Mouse (Mus musculus) heart, embryonic 10.5 days (tissue): ENCODE measurements around the gene B230219D22Rik. TPM values are rescaled to one million over a fixed set of nuclear protein-coding genes. Genes with fewer than 3 reads are reported as not detected.
A peak's percentile ranks its signal among the peaks of the same experiment; 100 is the strongest.

Experiments used
- DNase-seq: peaks from one replicate; pipeline ENCODE4 v3.0.0-alpha.2; 2017; ENCODE audit warnings: low spot score
- H3K27ac ChIP-seq: fragments of 300-500 bp; sonication (generic); 2 replicates; pipeline ENCODE4 v1.5.1; 2016; ENCODE audit warnings: mild to moderate bottlenecking
- H3K27me3 ChIP-seq: fragments of 300-500 bp; sonication (generic); 2 replicates; pipeline ENCODE4 v1.6.1; 2016; ENCODE audit warnings: mild to moderate bottlenecking; ENCODE audit not compliant: poor library complexity, insufficient read depth, severe bottlenecking
- H3K36me3 ChIP-seq: fragments of 300-500 bp; sonication (generic); 2 replicates; pipeline ENCODE4 v1.6.1; 2016; ENCODE audit warnings: mild to moderate bottlenecking, moderate library complexity
- H3K4me1 ChIP-seq: fragments of 300-500 bp; sonication (generic); 2 replicates; pipeline ENCODE4 v1.6.1; 2016; ENCODE audit warnings: mild to moderate bottlenecking
- H3K4me3 ChIP-seq: fragments of 300-500 bp; sonication (generic); 2 replicates; pipeline ENCODE4 v1.5.1; 2016; ENCODE audit warnings: mild to moderate bottlenecking, moderate library complexity
- H3K9me3 ChIP-seq: fragments of 300-500 bp; sonication (generic); 2 replicates; pipeline ENCODE4 v1.6.1; 2016; ENCODE audit warnings: mild to moderate bottlenecking, moderate library complexity
- WGBS: fragments of 180-500 bp; shearing (Covaris S2); methylation state at CpG from one replicate; pipeline ENCODE4 v1.1.7; 2016; 5-methylcytosine and 5-hydroxymethylcytosine counted together
- polyA plus RNA-seq: library from polyadenylated mRNA; unstranded; fragments of >200 nt; fragmentation: Nextera tagmentation; extraction: Ambion mirVana; gene quantifications from 2 replicates; pipeline ENCODE4 v1.2.1, GENCODE M21; 2016

The B230219D22Rik gene
- 61.1 and 61.3 TPM in 2 replicates for polyA plus RNA-seq

GRCm38 (mm10) chr13:55692535-55693242 lies at the start of gene B230219D22Rik:
B230219D22Rik (plus strand) TSS chr13:55693124.
- Histone ChIP-seq H3K9me3 (no peaks in the 10 kb centered on the region), H3K4me1 (peaks cover 26% of the 10 kb centered on the region), H3K27ac (peak within 1 kb of the TSS; percentile 100), H3K36me3 (no peaks in the 10 kb centered on the region; the same call in 1 of the 2 replicates), H3K4me3 (peak within 1 kb of the TSS; percentile 99), H3K27me3 (no peaks in the 10 kb centered on the region)
- peak; percentile 96 for DNase-seq
- 2% methylated on average over 51 of the region's 51 CpGs for WGBS

DNA sequence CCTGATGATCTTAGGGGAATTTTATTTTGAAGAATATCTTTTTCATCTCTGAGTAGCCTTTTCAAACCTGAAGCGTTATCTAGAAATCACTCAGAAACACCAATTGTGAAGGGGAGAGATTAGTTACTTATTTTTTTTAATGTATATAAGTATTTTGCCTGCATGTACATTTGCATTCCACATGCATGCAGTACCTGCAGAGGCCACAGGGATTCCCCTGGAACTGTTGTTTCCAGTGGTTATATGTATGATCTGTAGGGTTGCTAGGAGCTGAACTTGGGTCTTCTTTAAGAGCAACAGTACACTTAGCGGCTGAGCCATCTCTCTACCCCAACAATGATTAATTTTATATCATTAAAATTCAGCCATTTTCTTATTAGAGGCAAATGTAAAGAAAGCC lies 48.4 kb upstream of the B230219D22Rik start:
- peaks cover 81% of the 10 kb centered on the region for H3K36me3 ChIP-seq
- peak; percentile 81 for DNase-seq
- WGBS, result 93% methylated on average over 2 of the region's 2 CpGs
- H3K27ac ChIP-seq, result no peak overlapping the region
- no peaks in the 10 kb centered on the region for H3K27me3 ChIP-seq
- H3K4me3 ChIP-seq, result no peak overlapping the region
- H3K4me1 ChIP-seq, result no peaks in the 10 kb centered on the region
- no peaks in the 10 kb centered on the region for H3K9me3 ChIP-seq

GRCm38 (mm10) chr13:55650098-55650497 lies 42.8 kb upstream of the B230219D22Rik start:
- DNase-seq, result no peak
- 94% methylated on average over 12 of the region's 12 CpGs for WGBS
- H3K9me3 ChIP-seq, result no peaks in the 10 kb centered on the region
- peaks cover 100% of the 10 kb centered on the region for H3K36me3 ChIP-seq
- no peaks in the 10 kb centered on the region for H3K4me1 ChIP-seq
- no peaks in the 10 kb centered on the region for H3K27me3 ChIP-seq
- no peak overlapping the region for H3K27ac ChIP-seq
- H3K4me3 ChIP-seq, result no peak overlapping the region

DNA sequence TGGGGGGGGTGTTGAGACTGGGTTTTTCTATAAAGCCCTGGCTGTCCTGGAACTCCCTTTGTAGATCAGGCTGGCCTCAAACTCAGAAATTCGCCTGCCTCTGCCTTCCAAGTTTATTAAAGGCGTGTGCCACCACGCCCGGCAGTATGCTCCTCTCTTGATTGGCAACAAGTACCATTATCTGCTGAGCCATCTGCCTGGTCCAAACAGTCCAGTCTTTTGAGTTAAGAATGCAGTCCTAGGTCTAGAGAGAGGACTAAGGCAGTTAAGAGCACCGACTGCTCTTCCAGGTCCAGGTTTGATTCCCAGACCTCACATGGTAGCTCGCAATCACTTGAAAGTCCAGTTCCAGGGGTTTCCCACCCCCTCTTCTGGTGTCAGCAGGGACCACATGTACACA lies 41.9 kb upstream of the B230219D22Rik start:
- no peaks in the 10 kb centered on the region for H3K27me3 ChIP-seq
- 85% methylated on average over 6 of the region's 6 CpGs for WGBS
- no peaks in the 10 kb centered on the region for H3K4me1 ChIP-seq
- no peaks in the 10 kb centered on the region for H3K9me3 ChIP-seq
- peaks cover 100% of the 10 kb centered on the region for H3K36me3 ChIP-seq
- no peak overlapping the region for H3K4me3 ChIP-seq
- DNase-seq, result no peak
- H3K27ac ChIP-seq, result no peak overlapping the region

GRCm38 (mm10) chr13:55668550-55668949 lies 24.4 kb upstream of the B230219D22Rik start:
- no peak overlapping the region for H3K4me3 ChIP-seq
- no peaks in the 10 kb centered on the region for H3K27me3 ChIP-seq
- no peak for DNase-seq
- no peaks in the 10 kb centered on the region for H3K4me1 ChIP-seq
- H3K27ac ChIP-seq, result no peak overlapping the region
- peaks cover 92% of the 10 kb centered on the region for H3K36me3 ChIP-seq
- 83% methylated on average over 6 of the region's 6 CpGs for WGBS
- no peaks in the 10 kb centered on the region for H3K9me3 ChIP-seq

GRCm38 (mm10) chr13:55672711-55673110 lies 20.2 kb upstream of the B230219D22Rik start:
- Histone ChIP-seq H3K36me3 (peaks cover 94% of the 10 kb centered on the region), H3K4me1 (no peaks in the 10 kb centered on the region), H3K9me3 (no peaks in the 10 kb centered on the region), H3K27me3 (no peaks in the 10 kb centered on the region), H3K27ac (no peak overlapping the region), H3K4me3 (no peak overlapping the region)
- WGBS, result 97% methylated on average over 6 of the region's 6 CpGs
- no peak for DNase-seq

DNA sequence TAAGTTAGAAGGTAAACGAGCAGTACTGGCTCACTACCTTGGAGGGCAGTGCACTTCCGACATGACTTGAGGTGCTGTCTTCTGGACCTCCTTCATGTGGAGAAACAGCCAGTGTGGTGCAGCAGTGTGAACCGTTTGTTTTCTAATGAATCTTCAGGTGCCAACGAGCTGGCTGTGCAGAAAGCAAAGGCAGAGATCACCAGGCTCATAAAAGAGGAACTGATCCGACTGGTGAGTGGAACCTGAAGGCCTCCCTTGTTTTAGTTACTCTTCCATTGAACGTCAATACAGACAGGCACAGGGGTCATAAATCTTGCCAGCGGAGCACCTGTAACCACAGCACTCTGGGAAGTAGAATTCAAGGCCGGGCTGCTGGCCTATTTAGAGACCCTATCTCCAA lies 15.6 kb upstream of the B230219D22Rik start:
- Histone ChIP-seq H3K4me3 (no peak overlapping the region), H3K36me3 (peaks cover 85% of the 10 kb centered on the region), H3K4me1 (no peaks in the 10 kb centered on the region), H3K27ac (no peak overlapping the region), H3K9me3 (no peaks in the 10 kb centered on the region), H3K27me3 (no peaks in the 10 kb centered on the region)
- no peak for DNase-seq
- WGBS, result 87% methylated on average over 8 of the region's 8 CpGs

- no peak for DNase-seq
- Histone ChIP-seq H3K27me3 (no peaks in the 10 kb centered on the region), H3K4me3 (no peak overlapping the region), H3K36me3 (peaks cover 39% of the 10 kb centered on the region), H3K27ac (no peak overlapping the region), H3K9me3 (no peaks in the 10 kb centered on the region), H3K4me1 (peaks cover 6% of the 10 kb centered on the region)
- 90% methylated on average over 9 of the region's 9 CpGs for WGBS
These were observed 10.7 kb upstream of the B230219D22Rik start for GRCm38 (mm10) chr13:55682201-55682600.

GRCm38 (mm10) chr13:55683581-55683980 lies 9.3 kb upstream of the B230219D22Rik start:
- no peak for DNase-seq
- Histone ChIP-seq H3K4me3 (no peak overlapping the region), H3K27me3 (no peaks in the 10 kb centered on the region), H3K27ac (no peak overlapping the region), H3K36me3 (peaks cover 25% of the 10 kb centered on the region), H3K9me3 (no peaks in the 10 kb centered on the region), H3K4me1 (peaks cover 18% of the 10 kb centered on the region)
- WGBS, result 72% methylated on average over 3 of the region's 3 CpGs

DNA sequence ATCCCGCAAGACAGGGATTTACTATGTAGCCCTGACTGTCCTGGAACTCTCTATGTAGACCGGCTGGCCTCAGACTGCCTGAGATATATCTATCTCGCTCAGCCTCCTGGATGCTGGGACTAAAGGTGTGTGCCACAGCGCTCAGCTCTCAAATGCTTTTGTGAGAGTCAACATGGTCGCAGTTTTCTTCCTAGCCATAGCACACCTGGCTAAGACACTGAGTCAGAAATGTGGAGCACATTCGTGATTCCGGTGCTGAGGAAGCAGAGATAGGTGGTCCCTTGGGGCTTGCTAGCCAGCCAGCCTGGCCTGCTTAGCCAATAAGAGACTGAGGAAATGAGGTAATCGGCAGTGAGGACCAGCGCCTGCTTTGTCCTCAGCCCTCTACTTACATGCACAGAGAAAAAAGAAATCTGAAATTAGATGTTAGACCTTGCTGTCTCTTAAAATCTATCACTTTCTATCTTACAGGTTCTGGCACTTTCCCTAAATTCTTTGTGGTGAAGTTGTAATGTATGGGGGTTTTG lies 6.8 kb upstream of the B230219D22Rik start:
- Histone ChIP-seq H3K9me3 (no peaks in the 10 kb centered on the region), H3K27me3 (no peaks in the 10 kb centered on the region), H3K4me3 (no peak overlapping the region), H3K36me3 (no peaks in the 10 kb centered on the region; the same call in 1 of the 2 replicates), H3K4me1 (peaks cover 18% of the 10 kb centered on the region), H3K27ac (no peak overlapping the region)
- no peak for DNase-seq
- 60% methylated on average over 9 of the region's 9 CpGs for WGBS

- Histone ChIP-seq H3K4me1 (peaks cover 18% of the 10 kb centered on the region), H3K27ac (peak overlapping the region; percentile 77), H3K36me3 (no peaks in the 10 kb centered on the region), H3K4me3 (peak overlapping the region; percentile 12; the same call in 1 of the 2 replicates), H3K27me3 (no peaks in the 10 kb centered on the region), H3K9me3 (no peaks in the 10 kb centered on the region)
- 47% methylated on average over 4 of the region's 4 CpGs for WGBS
- DNase-seq, result no peak
These were observed 4.9 kb upstream of the B230219D22Rik start for GRCm38 (mm10) chr13:55687927-55688602.

DNA sequence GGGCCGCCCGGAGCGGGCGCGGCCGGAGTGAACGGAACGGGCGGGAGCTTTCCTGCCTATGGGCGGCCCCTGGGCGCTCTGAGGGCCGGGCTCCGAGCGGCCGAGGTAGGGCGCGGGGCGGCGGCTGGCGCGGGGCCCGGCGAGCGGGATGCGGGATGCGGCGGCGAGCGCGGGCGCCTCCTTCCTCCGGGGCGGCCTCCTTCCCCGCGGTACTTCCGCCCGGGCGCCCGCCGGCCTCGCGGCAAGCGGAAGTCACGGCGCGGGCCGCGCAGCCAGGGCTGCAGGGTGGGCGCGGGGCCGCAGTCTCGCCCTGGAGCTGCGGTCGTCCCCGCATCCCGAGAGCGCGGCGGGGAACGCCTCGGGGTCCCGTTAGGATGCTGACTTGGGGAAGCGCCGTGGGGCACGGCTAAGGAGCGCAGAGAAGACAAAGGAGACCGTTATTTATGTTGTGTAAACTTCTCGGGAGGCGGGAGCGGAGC lies 358 bp downstream of the B230219D22Rik start:
- H3K27ac ChIP-seq, result peak overlapping the region; percentile 100
- H3K36me3 ChIP-seq, result peaks cover 2% of the 10 kb centered on the region; the same call in 1 of the 2 replicates
- no peaks in the 10 kb centered on the region for H3K27me3 ChIP-seq
- peak overlapping the region; percentile 99 for H3K4me3 ChIP-seq
- peaks cover 20% of the 10 kb centered on the region for H3K4me1 ChIP-seq
- H3K9me3 ChIP-seq, result no peaks in the 10 kb centered on the region
- no peak for DNase-seq
- under 1% methylated on average over 58 of the region's 70 CpGs for WGBS

DNA sequence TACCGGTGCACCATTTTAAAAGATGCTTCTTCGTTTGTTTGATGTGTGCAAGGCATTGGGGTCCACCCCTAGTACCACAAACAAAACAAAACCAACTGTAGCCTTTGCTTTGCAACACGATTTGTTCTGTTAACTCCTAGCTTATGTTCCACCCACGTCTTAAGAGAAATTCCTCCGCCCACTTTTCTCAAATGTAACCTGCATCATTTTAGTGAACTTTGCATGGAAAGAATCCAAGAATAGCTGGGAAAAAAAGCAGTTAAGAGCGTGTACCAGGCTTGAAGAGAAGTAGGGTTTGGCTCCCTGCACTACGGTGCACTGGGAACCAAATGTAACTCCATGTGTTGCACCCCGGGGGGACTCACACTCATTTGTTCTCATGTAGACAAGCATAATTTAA lies 1.2 kb downstream of the B230219D22Rik start:
- peaks cover 11% of the 10 kb centered on the region for H3K36me3 ChIP-seq
- H3K9me3 ChIP-seq, result no peaks in the 10 kb centered on the region
- no peaks in the 10 kb centered on the region for H3K27me3 ChIP-seq
- H3K4me1 ChIP-seq, result peaks cover 19% of the 10 kb centered on the region; the same call in 1 of the 2 replicates
- H3K27ac ChIP-seq, result peak overlapping the region; percentile 100
- DNase-seq, result no peak
- peak overlapping the region; percentile 99 for H3K4me3 ChIP-seq
- 21% methylated on average over 8 of the region's 8 CpGs for WGBS
